Mouse (Mus musculus) cerebellum, adult 9-10 months (tissue): ENCODE measurements at regions not wholly inside any gene's neighbourhood (a gene's known extent, or its start where the extent isn't known, plus 50 kb on each side); places are given as distances from the start of the nearest gene placed in this dataset.
"Not testable (repeated sequence)": the region's sequence is repeated elsewhere in the genome, so short reads cannot be mapped to it uniquely, and the experiment has no call there.

Source experiments
- DNase-seq: peaks from one replicate; pipeline ENCODE4 v3.0.0; 2022

GRCm38 (mm10) chr17:55186361-55186760 is 258.8 kb upstream of the St6gal2 start:
- DNase-seq: no peak

- DNase-seq: no peak
These were observed 258.4 kb upstream of the St6gal2 start for GRCm38 (mm10) chr17:55186826-55187225.

- DNase-seq: no peak
These were observed 238.6 kb upstream of the St6gal2 start for GRCm38 (mm10) chr17:55206585-55206984.

GRCm38 (mm10) chr17:55218176-55219099 is 226.7 kb upstream of the St6gal2 start:
- DNase-seq: not testable (repeated sequence)

GRCm38 (mm10) chr17:55224058-55224457 is 221.1 kb upstream of the St6gal2 start:
- DNase-seq: no peak

GRCm38 (mm10) chr17:55234262-55234661 is 210.9 kb upstream of the St6gal2 start:
- DNase-seq: no peak

- DNase-seq: no peak
These were observed 182.5 kb upstream of the St6gal2 start for GRCm38 (mm10) chr17:55262638-55263037.

- DNase-seq: no peak
These were observed 168.6 kb upstream of the St6gal2 start for GRCm38 (mm10) chr17:55276541-55276940.

- no peak for DNase-seq
These were observed 163.9 kb upstream of the St6gal2 start for GRCm38 (mm10) chr17:55281276-55281675.

GRCm38 (mm10) chr17:55288589-55288988 is 156.6 kb upstream of the St6gal2 start:
- DNase-seq: no peak

GRCm38 (mm10) chr17:55292656-55293055 is 152.5 kb upstream of the St6gal2 start:
- no peak for DNase-seq

GRCm38 (mm10) chr17:55296701-55297100 is 148.5 kb upstream of the St6gal2 start:
- DNase-seq: no peak

GRCm38 (mm10) chr17:55298852-55299251 is 146.3 kb upstream of the St6gal2 start:
- no peak for DNase-seq

- DNase-seq: no peak
These were observed 124.2 kb upstream of the St6gal2 start for GRCm38 (mm10) chr17:55320959-55321358.

GRCm38 (mm10) chr17:55359305-55359704 is 85.9 kb upstream of the St6gal2 start:
- DNase-seq: no peak

- no peak for DNase-seq
These were observed 78.1 kb upstream of the St6gal2 start for GRCm38 (mm10) chr17:55367064-55367463.

GRCm38 (mm10) chr17:55367464-55368207 is 77.5 kb upstream of the St6gal2 start:
- DNase-seq: peak; percentile 4
